Mouse (Mus musculus) embryonic stem cell, embryonic (primary cell): Measurements from ENCODE around the gene Palm2.

Experiments
- CTCF ChIA-PET, 4 experiments: fragments of 300-600 bp in 2 of 4; fragments of 350-600 bp in 2 of 4; sonication (Branson Sonifier 250); formaldehyde crosslinking; loops; one replicate each; lab custom pipeline; 2022; ENCODE audit warnings: inconsistent platforms in 2 of 4; lab: Charles Lee
- POLR2A ChIA-PET, 4 experiments: fragments of 300-600 bp in 2 of 4; fragments of 350-600 bp in 2 of 4; sonication (Branson Sonifier 250); formaldehyde crosslinking; loops; one replicate each; lab custom pipeline; 2022; ENCODE audit warnings: antibody characterized with exemption in 4 of 4, inconsistent platforms in 1 of 4; lab: Charles Lee

Gene Palm2

GRCm38 (mm10) chr4:57725569-57725968 lies 291.5 kb downstream of the Palm2 start:
- POLR2A ChIA-PET: interaction anchor here in 1 of 4 experiments (0.8 to 1.1 kb wide), 4 partner anchors 40 to 64 kb away, joined by 3 read pairs; no protein-coding TSS in a partner anchor
- CTCF ChIA-PET: interaction anchor here in 1 of 4 experiments (0.6 to 2.7 kb wide), 2 partner anchors 64 to 88 kb away, joined by 5 to 18 read pairs; no protein-coding TSS in a partner anchor

- ChIA-PET CTCF (no interaction called here), POLR2A (interaction anchor here in 3 of 4 experiments (0.6 to 1.4 kb wide), 4 partner anchors 36 to 228 kb away, joined by 3 to 4 read pairs (median 3); partner anchors contain the start of gene Txn1 (in 1 of the 3))
These were observed 294.6 kb downstream of the Palm2 start for GRCm38 (mm10) chr4:57728611-57729183.

GRCm38 (mm10) chr4:57730047-57730446 lies 296.0 kb downstream of the Palm2 start:
- ChIA-PET POLR2A (interaction anchor here in 2 of 4 experiments (0.8 to 1.4 kb wide), 4 partner anchors 27 to 126 kb away, joined by 3 read pairs; no protein-coding TSS in a partner anchor), CTCF (no interaction called here)

GRCm38 (mm10) chr4:57730801-57731598 lies 297.0 kb downstream of the Palm2 start:
- POLR2A ChIA-PET: interaction anchor here in 1 of 4 experiments (1.4 kb wide), 1 partner anchor 125 kb away, joined by 3 read pairs; no protein-coding TSS in a partner anchor
- CTCF ChIA-PET: no interaction called here

GRCm38 (mm10) chr4:57732351-57732750 lies 298.3 kb downstream of the Palm2 start:
- POLR2A ChIA-PET: interaction anchor here in 1 of 4 experiments (0.7 kb wide), 1 partner anchor 15 kb away, joined by 3 read pairs; no protein-coding TSS in a partner anchor
- CTCF ChIA-PET: interaction anchor here in 1 of 4 experiments (0.9 kb wide), 1 partner anchor 59 kb away, joined by 4 read pairs; no protein-coding TSS in a partner anchor

GRCm38 (mm10) chr4:57733445-57733844 lies 299.4 kb downstream of the Palm2 start:
- ChIA-PET POLR2A (interaction anchor here in 1 of 4 experiments (0.6 kb wide), 1 partner anchor 37 kb away, joined by 3 read pairs; no protein-coding TSS in a partner anchor), CTCF (interaction anchor here in 1 of 4 experiments (0.6 to 0.9 kb wide), 2 partner anchors 10 to 60 kb away, joined by 3 to 4 read pairs; no protein-coding TSS in a partner anchor)

GRCm38 (mm10) chr4:57735426-57735825 lies 301.4 kb downstream of the Palm2 start:
- CTCF ChIA-PET: interaction anchor here in 1 of 4 experiments (2.1 kb wide), 1 partner anchor 12 kb away, joined by 12 read pairs; no protein-coding TSS in a partner anchor
- POLR2A ChIA-PET: interaction anchor here in 2 of 4 experiments (0.6 to 0.7 kb wide), 2 partner anchors 12 to 59 kb away, joined by 3 read pairs; no protein-coding TSS in a partner anchor

- POLR2A ChIA-PET: interaction anchor here in 2 of 4 experiments (0.9 to 1.0 kb wide), 3 partner anchors 11 to 218 kb away, joined by 3 read pairs; partner anchors contain the start of gene Txn1 (in 1 of the 2)
- CTCF ChIA-PET: interaction anchor here in 1 of 4 experiments (0.5 kb wide), 1 partner anchor 25 kb away, joined by 4 read pairs; no protein-coding TSS in a partner anchor
These were observed 305.0 kb downstream of the Palm2 start for GRCm38 (mm10) chr4:57738856-57739552.

GRCm38 (mm10) chr4:57743325-57743929 lies 309.4 kb downstream of the Palm2 start:
- ChIA-PET POLR2A (interaction anchor here in 3 of 4 experiments (0.6 to 3.0 kb wide), 14 partner anchors 8 to 176 kb away, joined by 3 to 12 read pairs (median 4); no protein-coding TSS in a partner anchor), CTCF (interaction anchor here in 3 of 4 experiments (0.6 kb wide), 3 partner anchors 10 to 198 kb away, joined by 3 to 5 read pairs (median 3); no protein-coding TSS in a partner anchor)

- CTCF ChIA-PET: interaction anchor here in 1 of 4 experiments (0.5 kb wide), 1 partner anchor 103 kb away, joined by 3 read pairs; no protein-coding TSS in a partner anchor
- POLR2A ChIA-PET: interaction anchor here in 3 of 4 experiments (0.6 to 2.7 kb wide), 13 partner anchors 8 to 777 kb away, joined by 3 to 12 read pairs (median 3); partner anchors contain the start of gene D630039A03Rik (in 1 of the 3)
These were observed 316.6 kb downstream of the Palm2 start for GRCm38 (mm10) chr4:57750651-57751050.

GRCm38 (mm10) chr4:57751054-57751453 lies 317.0 kb downstream of the Palm2 start:
- CTCF ChIA-PET: interaction anchor here in 3 of 4 experiments (0.5 to 0.6 kb wide), 4 partner anchors 79 to 455 kb away, joined by 3 to 6 read pairs (median 4); no protein-coding TSS in a partner anchor
- POLR2A ChIA-PET: interaction anchor here in 3 of 4 experiments (0.6 to 2.7 kb wide), 20 partner anchors 8 to 778 kb away, joined by 3 to 12 read pairs (median 4); partner anchors contain the start of gene D630039A03Rik (in 1 of the 3)

- POLR2A ChIA-PET: interaction anchor here in 3 of 4 experiments (0.6 to 2.7 kb wide), 19 partner anchors 9 to 202 kb away, joined by 3 to 12 read pairs (median 4); partner anchors contain the start of gene D630039A03Rik (in 1 of the 3)
- CTCF ChIA-PET: interaction anchor here in 2 of 4 experiments (0.6 kb wide), 3 partner anchors 79 to 456 kb away, joined by 4 to 6 read pairs (median 5); no protein-coding TSS in a partner anchor
These were observed 317.5 kb downstream of the Palm2 start for GRCm38 (mm10) chr4:57751566-57751965.

- POLR2A ChIA-PET: interaction anchor here in 3 of 4 experiments (0.7 to 5.3 kb wide), 6 partner anchors 13 to 130 kb away, joined by 3 to 31 read pairs (median 7); no protein-coding TSS in a partner anchor
- CTCF ChIA-PET: no interaction called here
These were observed 321.0 kb downstream of the Palm2 start for GRCm38 (mm10) chr4:57755085-57755484.

- CTCF ChIA-PET: interaction anchor here in 2 of 4 experiments (0.7 to 1.7 kb wide), 3 partner anchors 84 to 404 kb away, joined by 3 to 6 read pairs (median 3); no protein-coding TSS in a partner anchor
- POLR2A ChIA-PET: interaction anchor here (0.9 to 5.3 kb wide), 32 partner anchors 8 to 1604 kb away, joined by 3 to 31 read pairs (median 4); partner anchors contain the start of gene Txn1 (in 1 of the 4)
These were observed 323.9 kb downstream of the Palm2 start for GRCm38 (mm10) chr4:57757997-57758396.
